Mouse (Mus musculus): ENCODE measurements at regions not wholly inside any gene's neighbourhood (a gene's known extent, or its start where the extent isn't known, plus 50 kb on each side); places are given as distances from the start of the nearest gene placed in this dataset.
A peak's percentile ranks its signal among the peaks of the same experiment; 100 is the strongest.

DNA sequence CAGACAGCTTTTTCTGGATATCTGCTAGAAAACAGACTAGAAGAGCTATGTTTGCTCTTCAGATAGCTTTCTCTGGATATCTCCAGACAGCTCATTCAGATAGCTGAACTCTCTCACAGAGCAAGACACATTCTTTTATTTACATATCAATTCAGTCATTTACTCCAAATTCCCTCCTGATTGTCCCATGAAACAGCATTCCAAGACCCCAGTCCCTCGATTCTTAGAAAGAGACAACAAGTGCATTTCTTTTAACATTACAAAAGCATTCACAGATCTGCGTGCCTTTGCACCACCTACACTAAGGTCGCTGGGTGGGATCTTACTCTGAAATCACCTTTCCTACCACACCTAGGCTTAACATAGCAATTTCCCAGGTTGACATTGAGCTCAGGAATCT lies 1039.5 kb upstream of the Ddx18 start:
- no peak for DNase-seq

DNA sequence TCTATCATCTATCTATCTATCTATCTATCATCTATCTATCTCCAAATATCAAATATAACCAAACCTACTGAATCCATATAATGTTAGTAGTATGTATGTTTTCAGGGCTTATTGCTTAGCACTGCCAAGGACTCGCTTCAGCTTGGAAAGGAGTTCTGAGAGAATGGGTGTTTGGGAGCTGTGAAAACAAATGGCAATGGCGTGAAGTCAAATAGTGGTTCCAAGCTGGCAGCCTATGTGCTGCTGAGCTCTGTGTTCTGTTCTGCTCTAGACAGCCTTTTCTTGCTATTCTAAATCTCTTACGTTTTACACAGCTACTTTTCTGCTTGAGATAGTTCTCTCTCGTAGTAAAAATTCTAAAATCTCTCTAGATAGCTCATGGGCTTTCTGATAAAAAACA lies 1008.2 kb upstream of the Ddx18 start:
- DNase-seq, result no peak

DNA sequence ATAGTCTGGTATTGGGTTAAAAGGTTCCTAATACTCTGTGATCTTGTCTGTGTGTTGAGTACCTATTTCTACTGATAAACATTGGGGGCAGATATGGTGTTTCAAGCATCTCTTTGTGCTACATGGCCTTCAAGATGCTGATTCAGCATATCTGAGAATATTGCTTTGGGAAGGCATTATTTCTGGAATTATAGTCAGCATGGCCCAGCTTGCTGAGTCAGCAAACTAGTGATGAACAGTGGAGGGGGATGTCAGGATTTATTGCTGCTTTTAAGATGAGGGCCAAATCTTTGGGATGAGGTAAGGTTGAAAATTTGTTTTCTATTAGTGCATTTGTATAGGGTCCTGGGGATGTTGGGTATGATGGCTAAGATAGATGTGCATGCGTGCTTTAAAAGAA lies 983.8 kb upstream of the Ddx18 start:
- DNase-seq, result no peak

DNA sequence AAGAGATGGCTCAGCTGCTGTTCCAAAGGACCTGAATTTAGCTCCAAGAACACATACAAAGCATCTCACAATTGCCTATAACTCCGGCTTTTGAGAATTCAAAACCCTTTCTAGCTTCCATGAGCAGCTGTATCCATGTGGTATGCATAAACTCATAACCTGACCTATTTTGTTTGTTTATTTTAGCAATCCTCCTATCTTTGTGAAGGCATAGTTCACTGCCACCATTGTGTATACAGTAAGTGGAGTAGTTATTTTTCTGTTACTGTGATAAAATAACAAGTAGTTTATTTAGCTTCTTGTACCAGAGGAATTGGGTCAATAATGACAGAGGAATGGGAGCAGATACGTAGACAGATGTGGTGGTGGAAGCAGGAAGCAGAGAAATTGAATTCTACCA lies 941.8 kb upstream of the Ddx18 start:
- DNase-seq, result no peak

DNA sequence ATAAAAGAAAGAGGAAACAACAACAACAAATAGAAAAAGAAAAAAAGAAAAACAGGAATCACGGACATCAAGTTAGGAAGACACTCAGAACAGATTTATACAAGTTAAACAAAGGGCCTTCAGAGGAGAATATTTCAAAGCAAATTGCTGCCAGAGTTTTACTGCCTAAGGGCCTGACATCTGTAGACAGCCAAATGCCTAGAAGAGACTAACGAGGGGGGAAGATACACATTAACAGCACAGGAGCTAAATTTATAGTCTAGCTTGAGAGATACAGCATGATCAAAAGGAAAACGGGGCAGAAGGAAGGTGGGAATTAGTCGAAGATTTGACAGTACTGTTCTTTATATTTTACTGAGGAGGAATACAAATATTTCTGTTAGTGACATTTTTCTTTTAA lies 933.9 kb upstream of the Ddx18 start:
- no peak for DNase-seq

DNA sequence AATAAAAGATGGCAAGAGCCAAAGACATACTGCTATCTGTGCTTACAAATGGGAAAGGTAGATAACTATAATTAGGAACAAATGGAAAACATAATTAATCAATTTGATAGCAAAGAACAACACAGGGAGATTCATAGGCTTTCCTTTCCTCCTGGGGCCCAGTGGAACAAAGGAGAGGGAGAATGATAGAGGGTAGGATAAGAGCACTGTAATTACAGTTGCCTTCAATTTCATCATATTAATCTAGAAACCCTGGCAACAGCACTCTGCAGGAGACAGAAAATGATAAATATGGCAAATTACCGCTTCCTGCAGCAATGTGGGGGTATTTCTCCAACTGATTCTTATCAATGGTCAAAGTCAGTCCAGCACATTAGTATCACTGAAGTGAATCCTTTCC lies 910.2 kb upstream of the Ddx18 start:
- DNase-seq, result no peak

DNA sequence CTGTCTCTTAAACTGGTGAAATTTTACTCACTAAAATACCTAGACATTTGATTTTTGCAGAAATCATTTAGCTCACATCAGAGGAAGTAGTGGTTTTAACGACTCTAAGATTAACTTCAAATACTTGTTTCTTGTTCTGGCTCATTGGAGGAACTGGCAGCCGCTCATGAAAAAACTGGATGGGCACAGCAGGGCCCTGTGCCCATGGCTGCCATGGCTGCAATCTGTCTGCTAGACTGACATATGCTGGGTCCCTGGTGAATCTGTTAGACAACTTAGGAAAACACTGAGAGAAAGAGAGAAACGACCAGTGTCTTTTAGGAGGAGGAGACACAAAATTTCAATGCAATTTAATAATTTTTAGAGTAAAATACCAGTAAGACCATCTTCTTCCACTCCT lies 896.1 kb upstream of the Ddx18 start:
- DNase-seq, result no peak

DNA sequence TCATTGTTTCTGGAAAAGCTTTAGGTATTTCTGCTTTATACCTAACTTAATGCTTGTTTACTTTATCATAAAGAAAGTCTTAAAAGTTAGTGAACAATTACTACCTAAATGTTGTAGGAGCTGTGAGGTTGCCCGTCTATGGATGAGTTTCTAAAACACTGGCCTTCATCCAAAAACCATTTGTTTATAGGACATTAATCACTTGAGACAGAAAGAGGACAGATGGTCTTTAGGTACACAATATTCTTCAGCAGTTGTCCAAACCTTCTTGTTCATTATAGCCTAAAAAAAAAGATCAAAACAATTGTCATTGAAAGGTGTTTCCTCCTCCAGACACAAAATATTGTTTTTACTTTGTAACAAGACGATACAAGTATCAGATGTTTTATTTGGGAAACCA lies 891.3 kb upstream of the Ddx18 start:
- no peak for DNase-seq

DNA sequence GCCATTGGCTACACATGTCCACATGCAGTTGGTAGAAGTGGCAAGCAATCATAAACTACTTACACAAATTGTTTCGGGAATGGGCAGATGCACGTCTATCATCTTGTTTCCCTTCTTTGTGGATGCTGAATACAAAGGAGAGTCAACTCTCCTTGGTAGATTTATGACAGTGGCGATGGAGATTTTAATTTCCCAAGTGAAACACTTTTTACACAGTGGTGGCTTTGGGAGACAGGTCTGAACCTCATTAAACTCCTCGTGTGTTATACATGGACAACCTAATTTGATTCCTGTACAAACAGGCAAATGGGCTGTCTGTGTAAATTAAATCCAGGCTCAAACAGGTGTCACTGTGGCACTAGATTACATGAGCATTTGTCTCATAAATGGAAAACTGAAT lies 887.1 kb upstream of the Ddx18 start:
- no peak for DNase-seq

DNA sequence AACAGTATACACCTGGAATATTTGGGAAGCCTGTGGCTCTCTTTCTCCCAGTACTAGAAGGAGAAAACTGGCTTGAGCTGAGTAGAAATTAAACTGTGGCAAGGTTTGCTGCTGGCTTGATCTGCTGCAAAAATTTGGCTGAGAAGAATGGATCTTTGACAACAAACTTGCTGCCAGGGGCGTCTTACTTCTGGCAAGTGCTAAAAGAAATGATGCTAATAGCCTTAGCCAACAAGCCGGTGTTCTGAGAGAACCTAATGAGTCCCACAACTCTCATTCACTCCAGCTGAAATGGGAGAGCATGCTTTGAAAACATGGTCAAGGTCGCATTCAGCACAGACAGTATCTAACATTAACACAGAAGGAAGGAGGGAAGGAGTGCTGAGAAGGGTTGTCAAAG lies 885.8 kb upstream of the Ddx18 start:
- no peak for DNase-seq

DNA sequence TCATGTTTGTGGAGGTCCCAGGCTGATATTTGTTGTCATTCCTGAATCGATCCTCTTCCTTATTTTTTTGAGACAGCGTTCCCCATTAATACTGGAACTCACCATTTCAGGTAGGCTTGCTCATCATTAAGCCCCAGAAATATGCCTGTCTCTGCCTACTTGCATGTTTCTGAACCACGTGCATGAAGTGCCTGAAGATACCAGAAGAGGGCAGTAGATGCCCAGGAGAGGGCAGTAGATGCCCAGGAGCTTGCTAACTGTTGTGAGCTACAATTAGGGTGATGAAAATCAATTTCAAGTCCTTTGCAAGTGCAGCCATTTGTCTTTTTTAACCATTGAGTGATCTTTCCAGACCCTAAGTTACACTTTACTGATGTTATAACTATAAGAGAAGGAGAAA lies 871.6 kb upstream of the Ddx18 start:
- DNase-seq, result peak; percentile 27

DNA sequence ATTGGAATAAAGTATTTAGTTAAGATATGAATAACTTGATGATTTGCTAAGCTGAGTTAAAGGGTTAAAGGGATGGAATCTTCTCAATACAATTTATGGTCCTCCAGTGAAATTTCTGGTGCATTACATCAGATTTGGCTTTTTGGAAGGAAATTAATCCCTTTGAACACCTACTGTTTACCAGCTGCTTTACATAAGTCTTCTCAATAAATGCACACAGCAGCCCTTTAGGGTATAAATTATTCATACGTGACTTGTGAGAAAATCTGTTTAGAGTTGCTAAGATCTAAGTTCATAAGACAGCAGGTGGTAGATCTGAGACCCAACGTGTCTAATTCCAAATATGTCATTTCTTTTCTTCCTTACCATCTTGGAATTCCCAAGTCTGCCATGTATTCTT lies 855.7 kb upstream of the Ddx18 start:
- no peak for DNase-seq

DNA sequence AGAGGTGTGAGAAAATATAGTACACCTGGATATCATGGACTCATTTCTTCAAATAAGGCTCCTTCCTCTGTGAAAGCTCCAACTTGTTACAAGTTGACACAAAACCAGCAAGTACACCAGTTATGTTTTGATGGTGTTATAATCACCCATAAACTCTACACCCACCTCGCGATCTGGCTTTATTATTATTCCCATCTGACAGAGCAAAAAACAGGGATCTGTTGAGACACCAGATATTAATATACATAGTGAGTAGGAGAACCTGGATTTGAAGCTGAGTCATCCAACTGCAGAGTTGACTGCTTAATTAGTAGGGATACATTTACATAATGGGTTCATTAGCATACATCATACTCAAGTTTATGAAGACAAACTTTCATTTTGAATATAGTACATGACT lies 828.6 kb upstream of the Ddx18 start:
- no peak for DNase-seq

DNA sequence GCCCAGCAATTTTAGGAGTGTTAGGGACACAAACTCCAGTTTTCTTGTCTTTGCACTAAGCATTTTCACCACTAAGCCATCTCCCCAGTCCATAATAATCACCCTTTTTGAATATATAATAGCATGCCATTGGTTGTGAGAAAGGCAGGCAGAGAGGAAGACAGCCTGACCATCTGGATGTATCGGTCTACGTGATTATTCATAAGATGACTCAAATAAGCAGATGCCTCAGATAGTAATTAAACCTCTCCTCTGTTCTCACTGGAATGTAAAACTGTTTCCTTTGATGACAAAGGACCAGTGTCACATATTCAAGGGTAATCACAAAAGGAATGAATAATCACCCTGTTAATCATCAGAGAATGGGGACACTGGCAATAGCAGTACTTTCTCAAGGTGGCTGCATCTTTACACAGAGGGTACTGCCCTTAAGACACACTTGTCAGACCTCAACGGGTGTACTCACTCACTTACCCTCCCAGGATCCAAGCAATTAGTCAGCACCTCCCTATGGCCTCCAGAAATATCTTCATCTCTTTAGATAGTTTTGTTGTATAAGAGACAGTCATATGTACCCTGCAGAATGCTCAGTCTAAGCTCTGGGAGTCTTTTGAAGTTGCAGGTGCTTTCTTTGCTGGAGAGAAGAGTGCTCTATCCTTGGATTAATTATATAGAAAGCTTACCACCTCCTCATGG lies 826.0 kb upstream of the Ddx18 start:
- peak; percentile 6 for DNase-seq

DNA sequence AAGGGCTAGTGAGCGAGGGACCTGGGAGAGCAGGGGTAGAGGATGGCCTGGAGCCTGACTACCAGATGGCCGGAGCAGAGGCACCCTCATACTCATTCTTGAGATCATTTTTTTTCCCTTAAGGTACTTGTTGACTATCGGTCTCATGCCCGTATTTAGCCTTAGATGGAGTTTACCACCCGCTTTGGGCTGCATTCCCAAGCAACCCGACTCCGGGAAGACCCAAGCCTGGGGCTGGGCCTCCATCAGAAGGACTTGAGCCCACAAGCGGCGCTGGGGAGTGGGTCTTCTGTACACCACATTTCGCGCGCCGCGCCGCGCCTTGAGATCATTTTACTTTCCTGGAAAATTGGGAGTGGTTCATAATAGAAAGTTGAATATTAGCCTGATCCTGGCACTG lies 789.2 kb upstream of the Ddx18 start:
- peak; percentile 70 for DNase-seq

DNA sequence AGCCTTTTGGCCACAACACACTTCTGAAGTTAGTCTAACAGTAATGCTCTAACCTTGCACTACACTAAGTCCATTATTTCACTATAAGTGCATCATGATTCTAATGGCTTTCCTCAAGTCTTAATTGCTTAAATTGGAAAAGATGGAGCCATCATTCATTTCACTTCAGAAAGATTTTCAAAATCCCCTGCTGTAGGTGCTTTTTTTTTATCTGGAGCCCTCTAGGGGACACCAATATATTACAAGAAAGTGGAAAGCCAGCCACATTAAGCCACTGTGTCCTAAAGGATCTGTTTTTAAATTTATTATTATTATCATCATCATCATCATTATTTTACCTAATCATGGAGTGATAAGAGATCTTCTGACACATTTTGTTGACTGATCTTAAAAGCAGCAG lies 783.7 kb upstream of the Ddx18 start:
- DNase-seq, result peak; percentile 16

DNA sequence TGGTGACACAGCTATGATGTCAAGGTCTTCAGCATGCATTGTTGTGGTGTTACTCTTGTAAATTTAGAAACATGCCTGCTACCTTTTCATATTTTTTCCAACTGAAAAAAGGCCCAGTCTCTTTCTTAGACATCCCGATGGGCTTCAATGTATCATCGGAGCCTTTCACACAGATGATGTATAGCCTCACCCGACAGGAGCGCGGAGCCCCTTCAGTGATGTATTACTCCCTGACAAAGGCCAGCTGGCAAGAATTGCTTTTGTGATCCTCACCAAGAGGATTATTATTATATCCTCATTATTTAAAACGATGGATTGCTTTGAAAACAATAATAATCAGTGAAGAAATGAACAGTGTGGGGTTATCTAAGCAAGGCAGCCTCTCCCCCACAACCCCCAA lies 765.5 kb upstream of the Ddx18 start:
- DNase-seq, result no peak

DNA sequence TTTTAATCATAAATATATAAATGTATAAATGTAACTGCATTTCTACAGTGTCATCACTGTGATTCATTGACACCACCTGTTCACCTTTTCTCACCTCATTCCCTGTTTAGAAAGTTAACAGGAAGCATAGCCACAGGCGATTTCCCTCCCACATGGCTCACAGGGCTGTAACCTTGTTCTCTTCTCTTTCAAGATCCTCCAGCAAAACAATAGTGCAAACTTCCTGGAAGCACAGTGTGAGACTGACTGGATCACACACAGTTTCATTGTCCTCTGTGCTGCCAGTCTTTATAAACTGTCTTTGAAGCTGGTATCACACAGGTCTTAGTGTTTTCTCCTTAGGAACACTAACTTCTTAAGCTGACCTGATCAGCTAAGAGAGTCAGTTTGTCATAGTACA lies 760.5 kb upstream of the Ddx18 start:
- no peak for DNase-seq
